Mouse (Mus musculus): ENCODE measurements around the gene E430018J23Rik.

- TF ChIP-seq CTCF (IDR thresholded peaks at IDR 0.05; ENCODE audit: control insufficient read depth, insufficient read depth, low read length) (no peak), POLR2A (IDR thresholded peaks at IDR 0.05; ENCODE audit: borderline replicate concordance, control insufficient read depth, low read depth, low read length) (no peak)
Measured at GRCm38 (mm10) chr7:127341356-127341755, 52.1 kb downstream of the E430018J23Rik start.

Measured in bone marrow, adult 2 months (tissue).